Mouse (Mus musculus): Measurements from ENCODE around the gene Tmem80.

Gene Tmem80

DNA sequence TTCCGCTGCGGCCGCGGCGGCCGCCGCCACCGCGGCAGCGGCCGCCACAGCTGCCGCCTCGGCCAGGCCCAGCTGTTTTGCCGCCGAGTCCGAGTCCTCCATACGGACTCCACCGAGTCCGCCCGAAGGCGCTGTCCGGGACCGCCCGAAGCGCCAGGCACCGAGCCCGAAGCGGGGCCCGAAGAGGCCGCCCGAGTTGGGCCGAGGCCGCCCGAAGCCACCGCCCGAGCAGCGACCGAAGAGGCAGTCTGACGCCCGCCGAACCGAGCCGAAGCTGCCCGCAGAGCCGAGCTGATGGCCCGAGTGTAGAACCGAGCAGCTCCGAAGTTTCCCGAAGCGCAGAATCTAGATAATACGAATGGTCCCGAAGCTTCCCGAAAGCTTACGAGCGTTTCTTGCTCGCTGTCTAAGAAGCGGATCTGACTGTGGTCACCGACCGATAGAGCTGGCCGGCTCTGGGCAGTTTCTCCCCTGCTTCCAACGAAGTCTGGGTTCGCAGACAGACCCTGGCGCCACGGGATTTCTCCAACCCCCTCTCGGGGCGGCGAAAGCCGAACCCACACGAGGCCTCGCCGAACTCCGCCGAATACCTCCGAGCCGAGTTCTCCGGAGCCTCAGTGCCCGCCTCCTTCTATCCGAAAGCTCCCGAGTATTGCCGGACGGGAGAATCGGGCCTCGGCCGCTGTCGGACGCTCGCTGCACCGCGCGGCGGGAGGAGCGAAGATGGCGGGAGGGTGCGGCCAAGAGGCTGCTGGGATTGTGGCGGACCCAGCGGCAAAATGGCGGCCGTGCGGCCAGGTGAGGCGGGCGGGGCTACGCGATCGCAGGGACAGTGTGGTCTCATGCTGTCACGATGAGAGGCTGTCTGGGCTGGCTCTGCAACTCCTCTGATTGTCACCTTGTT is at the start of gene Tmem80, which contains the start of gene Deaf1:
Gene Tmem80 (plus strand): TSS at position 271 of the 904 bp plus-strand sequence.
Gene Deaf1 (minus strand): TSS at position 222 of the 904 bp plus-strand sequence.
- peak; percentile 98 for DNase-seq (ENCODE audit: inconsistent ontology term)

DNA sequence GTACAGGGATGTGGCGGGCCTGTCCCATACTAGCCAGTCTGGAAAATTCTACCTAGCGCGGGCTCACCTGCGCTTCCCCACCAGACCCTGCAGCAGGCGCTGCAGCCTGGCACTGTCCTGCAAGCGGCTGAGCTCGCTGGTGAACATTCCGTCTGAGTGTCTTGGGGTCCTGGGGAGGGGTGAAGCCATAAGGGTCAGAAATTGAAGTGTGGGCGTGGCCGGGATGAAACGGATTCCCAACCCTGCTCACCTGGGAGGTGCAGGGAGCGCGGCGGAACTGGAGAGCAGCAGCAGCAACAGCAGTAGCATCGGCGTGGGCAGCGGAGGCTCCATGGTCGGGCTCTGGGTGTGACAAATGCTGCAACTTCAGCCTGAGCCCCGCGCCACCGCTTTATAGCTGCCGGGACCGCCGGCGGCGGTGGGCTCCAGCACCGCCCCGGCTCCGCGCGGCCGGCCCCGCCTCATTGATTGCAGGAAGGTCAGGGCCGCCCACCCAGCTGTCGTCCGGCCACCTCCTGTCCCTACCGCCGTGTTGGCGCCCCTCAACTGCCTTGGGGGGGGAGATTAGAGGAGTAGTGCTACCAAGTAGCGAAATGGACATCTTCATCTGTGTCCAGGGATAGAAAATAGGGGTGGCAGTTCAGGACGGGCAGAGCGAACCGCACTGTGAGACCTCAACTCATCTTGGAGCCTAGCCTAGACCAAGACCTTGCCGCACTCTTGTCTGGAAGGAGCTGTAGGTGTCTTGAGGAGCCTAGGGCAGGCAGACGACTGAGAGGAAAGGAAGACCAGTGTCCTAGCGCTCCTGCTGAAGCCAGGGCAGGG is 48.6 kb upstream of the Tmem80 start, which contains the start of gene Sct:
Gene Sct (minus strand): TSS at position 368 of the 825 bp plus-strand sequence.
- DNase-seq (ENCODE audit: inconsistent ontology term): peak; percentile 45

DNA sequence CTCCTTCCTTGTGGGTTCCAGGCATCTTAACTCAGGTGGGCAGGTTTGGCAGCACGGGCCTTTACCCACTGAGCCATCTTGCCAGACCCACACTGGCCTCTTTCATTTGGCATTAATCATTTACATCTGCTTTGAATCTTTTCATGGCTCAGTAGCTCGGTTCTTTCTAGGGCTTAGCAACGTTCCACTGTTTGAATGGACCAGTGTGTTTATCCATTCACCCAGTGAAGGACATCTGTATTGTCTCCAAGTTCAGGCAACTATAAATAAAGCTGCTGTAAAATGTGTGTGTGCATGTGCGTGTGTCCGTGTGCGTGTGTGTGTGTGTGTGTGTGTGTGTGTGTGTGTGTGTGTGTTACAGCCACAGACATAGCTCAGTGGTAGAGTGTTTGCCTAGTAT is 46.1 kb upstream of the Tmem80 start:
- peak; percentile 87 for DNase-seq (ENCODE audit: inconsistent ontology term)

DNA sequence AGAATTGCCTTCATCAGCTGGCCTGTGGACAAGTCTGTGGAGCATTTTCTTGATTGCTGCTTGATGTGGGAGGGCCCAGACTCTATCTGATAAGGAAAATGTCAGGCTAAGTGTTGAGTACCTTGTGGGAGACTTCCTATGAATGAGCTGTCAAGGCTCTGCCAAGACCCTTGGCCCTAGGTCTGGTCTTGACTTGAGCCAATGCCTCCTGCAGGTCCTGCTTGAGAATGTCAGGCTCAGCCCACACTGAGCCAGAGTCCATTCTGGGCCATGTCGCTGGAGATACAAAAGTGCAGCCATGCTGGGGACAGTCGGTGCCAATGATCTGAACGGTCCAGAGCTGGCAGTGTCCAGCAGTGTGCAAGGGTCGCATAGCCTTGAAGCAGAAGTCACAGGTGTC is 44.8 kb upstream of the Tmem80 start:
- no peak for DNase-seq (ENCODE audit: inconsistent ontology term)

DNA sequence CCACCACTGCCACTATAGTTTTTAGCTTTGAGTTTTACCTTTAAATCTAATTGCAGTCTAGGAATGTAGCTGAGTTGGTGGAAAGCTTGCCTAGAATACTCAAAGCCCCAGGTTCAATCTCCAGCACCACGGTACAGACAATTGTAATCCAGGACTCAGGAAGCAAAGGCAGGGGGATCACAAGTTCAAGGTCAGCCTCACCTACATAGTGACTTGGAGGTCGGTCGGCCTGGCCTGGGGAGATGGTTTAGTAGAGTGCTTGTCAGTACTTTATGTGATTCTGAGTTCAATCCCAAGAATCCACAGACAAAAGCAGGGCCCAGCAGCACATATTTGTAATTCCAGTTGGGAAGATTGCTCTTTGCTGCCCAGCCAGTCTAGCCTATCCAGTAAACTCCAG is 39.5 kb upstream of the Tmem80 start:
- DNase-seq (ENCODE audit: inconsistent ontology term): no peak

DNA sequence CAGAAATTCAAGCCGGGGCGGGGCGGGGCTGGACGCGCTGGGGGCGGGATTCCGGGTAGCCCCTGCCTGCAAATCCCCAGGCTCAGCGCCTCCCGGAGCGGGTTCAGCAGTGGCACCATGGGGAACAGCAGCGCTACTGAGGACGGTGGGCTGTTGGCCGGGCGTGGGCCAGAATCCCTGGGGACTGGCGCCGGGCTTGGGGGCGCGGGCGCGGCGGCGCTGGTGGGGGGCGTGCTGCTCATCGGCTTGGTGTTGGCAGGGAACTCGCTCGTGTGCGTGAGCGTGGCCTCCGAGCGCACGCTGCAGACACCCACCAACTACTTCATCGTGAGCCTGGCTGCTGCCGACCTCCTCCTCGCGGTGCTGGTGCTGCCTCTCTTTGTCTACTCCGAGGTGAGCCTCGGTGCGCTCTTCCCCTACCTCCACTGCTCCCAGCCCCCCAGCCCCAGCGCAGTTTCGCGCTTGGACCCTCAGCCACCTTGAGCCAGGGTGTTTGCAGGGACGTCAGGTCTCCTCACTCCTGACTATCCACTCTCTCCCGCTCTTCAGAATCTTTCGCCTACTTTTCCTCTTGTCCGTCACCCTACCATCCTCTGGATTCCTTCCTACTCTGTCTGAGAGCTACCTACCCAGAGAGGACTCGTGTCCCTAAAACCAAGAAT is 35.5 kb upstream of the Tmem80 start, which contains the start of gene Drd4:
Gene Drd4 (plus strand): TSS at position 86 of the 662 bp plus-strand sequence.
- DNase-seq (ENCODE audit: inconsistent ontology term): peak; percentile 68

DNA sequence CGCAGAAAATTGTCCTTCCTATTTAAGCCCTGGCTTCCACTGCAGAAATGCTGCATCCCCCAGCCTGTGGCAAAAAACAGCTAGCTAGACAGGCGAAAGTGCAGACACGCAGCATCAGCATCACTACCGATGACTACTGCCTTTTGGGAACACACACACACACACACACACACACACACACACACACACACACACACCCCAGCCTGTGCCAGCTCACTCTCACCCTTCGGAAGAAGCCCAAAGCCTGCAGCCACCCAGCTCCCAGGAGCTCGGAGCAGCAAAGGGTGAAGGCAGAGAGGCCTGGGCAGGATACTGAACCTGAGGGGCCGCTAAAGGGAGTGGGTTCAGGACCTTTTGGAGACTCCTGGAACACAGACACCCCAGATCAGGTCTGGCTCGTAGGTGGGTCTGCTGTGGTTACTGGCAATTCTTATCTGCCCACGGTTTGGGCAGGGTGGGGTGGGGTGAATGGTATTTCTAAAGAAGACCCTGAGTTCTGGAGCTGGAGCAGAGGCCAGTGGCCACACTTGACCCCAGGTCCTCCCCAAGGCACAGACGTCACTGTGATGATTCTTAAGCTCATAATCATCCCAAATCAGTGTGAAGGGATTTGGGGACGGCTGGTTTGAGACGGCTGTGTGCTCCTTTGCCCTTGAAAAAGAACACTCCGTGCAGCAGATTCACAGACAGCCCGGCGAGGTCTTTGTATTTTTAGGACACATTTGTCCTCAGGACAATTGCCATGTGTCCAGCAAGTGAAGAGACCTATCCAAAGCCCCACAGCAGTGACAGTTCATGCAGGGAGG is 34.8 kb upstream of the Tmem80 start:
- DNase-seq (ENCODE audit: inconsistent ontology term): no peak

DNA sequence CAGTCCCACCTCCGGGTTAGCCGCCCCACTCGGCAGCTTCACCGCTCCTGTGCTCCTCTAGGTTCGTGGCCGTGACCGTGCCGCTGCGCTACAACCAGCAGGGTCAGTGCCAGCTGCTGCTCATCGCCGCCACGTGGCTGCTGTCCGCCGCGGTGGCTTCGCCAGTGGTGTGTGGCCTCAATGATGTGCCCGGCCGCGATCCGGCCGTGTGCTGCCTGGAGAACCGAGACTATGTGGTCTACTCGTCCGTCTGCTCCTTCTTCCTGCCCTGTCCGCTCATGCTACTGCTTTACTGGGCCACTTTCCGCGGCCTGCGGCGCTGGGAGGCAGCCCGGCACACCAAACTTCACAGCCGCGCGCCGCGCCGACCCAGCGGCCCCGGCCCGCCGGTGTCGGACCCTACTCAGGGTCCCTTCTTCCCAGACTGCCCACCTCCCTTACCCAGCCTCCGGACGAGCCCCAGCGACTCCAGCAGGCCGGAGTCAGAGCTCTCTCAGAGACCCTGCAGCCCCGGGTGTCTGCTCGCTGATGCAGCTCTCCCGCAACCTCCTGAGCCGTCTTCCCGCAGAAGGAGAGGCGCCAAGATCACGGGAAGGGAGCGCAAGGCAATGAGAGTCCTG is 33.6 kb upstream of the Tmem80 start:
- peak; percentile 55 for DNase-seq (ENCODE audit: inconsistent ontology term)

DNA sequence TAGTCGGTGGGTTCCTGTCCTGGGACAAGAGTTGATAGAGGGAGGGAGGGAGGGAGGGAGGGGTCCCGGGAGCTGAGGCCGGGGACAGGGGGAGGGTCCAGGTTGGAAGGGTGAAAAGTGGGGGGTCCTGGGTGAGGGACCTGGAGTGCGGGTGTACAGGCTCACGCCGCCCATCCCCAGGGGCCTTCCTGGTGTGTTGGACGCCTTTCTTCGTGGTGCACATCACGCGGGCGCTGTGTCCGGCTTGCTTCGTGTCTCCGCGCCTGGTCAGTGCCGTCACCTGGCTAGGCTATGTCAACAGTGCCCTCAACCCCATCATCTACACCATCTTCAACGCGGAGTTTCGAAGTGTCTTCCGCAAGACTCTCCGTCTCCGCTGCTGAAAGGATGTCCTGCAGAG is 33.1 kb upstream of the Tmem80 start:
- DNase-seq (ENCODE audit: inconsistent ontology term): no peak

DNA sequence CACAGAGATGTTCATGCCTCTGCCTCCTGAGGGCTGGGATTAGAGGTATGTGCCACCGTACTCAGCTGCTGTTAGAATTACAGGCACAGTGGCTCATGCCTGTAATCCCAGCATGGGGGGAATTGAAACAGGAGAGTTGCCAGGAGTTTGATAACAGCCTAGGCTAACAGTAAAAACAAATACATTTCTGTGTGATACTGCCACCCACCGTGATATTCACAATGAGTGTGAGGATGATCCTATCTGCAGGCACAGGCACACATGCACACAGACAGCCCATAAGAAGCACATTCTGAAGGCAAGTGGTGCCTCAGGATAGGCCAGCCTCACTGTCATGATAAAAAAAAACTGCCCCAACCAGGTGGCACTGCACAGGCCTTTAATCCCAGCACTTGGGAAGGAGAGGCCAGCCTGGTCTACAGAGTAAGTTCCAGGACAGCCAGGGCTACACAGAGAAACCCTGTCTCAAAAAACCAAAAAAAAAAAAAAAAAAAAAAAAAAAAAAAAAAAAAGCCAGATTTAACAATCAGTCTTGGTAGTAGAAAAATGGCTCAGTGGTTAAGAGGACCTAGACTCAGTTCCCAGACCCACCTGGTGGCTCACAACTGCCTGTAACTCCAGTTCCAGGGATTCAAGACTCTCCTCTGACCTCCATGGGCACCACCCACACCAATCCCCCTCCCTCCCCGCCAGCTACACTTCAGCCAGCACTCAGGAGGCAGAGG is 29.5 kb upstream of the Tmem80 start:
- no peak for DNase-seq (ENCODE audit: inconsistent ontology term)

DNA sequence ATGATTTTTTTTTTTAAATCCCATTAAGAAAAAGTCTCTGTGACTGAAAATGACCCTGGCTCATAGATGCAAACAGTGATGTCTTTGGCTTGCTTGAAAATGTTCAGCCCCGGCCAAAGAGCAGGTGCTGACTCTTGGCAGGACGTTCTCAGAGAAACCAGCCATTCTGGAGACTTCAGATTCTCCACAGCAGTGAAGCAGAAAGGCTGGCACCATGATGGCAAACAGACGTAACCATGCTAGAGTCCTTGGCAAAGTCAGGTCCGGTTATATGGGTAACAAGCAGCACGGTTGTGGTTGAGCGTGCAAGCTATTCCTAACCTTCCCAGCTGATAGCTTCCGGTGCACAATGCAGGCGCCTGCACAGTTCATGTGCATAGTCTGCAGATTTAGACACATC is 28.4 kb upstream of the Tmem80 start:
- DNase-seq (ENCODE audit: inconsistent ontology term): no peak

DNA sequence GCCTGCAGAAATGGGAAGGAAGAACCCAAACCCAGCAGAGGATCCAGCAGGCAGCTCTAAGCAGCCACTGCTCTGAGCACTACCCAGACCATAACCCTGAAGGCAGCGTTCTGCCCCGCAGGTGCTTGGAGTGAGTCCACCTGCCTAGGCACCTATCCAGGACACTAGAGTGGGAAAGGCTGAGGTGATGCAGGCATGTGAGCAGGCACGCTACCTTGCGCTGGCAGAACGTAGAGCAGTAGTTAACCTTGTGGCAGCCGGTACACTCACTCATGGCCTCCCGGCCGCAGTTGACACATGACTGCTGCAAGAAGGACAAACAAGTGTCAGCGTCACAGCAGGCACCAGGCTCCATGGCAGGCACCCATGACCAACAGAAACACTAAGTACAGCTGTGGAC is 26.2 kb upstream of the Tmem80 start:
- DNase-seq (ENCODE audit: inconsistent ontology term): no peak

DNA sequence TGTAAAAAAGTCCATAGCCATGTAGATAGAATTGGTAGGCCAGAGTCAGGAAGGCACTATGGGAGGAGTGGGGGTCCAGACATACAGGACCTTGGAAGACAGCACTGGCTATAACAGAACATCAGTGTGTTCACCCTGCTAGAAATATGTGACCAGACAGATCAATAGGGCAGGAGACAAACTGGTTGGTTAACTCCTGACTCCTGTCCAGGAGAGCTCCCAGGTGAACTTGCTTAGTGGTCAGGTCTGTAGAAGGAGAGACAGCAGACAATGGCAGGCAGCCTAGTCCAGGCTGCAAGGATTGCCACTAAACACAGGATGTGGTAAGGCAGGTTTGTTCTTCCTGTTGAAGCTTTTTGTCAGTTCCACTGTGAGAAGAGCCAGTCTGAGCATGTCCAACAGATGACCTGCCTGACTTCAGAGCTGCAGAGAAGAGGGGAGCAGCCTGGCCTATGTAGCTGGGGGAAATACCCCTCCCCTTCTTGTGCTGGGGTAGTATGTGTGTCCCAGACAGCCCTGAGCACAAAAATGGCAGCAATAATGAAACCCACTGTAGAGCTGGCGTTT is 24.8 kb upstream of the Tmem80 start:
- DNase-seq (ENCODE audit: inconsistent ontology term): no peak

DNA sequence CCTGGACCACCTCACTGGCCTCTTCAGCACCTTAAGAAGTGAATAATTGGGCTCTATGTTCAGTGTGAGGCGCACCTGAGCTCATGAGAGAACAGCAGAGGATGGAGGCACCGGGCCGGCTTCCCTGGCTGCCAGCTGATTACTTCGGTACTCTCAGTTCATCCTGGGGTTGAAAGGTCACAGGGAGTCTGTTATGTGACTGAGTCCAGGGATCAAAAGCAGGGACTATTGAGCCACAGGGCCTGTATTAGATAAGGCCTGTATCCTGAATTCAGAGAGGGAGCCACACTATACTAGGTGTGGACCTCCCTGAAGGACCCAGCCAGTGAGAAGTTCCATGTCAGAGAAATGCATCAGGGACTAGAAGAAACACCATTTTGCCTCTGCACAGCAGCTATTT is 23.0 kb upstream of the Tmem80 start:
- DNase-seq (ENCODE audit: inconsistent ontology term): no peak

DNA sequence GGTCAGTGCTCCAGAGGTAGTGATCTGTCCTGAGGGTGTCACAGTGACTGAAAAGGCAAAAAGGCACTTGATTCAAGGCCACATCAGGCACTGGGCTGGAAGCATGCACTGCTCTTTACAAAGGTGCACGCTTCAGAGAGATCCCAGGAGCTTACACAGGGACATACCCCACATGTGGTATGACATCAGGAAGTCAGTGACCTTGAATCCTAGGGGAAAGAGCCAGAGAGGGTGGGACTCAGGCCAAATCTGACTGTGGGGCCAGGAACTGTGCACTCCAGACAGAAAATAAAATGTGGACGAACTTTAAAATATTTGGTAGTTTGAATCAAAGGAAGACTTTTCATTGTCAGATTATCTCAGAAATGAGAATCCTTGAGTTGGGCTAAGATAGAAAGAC is 13.1 kb upstream of the Tmem80 start:
- no peak for DNase-seq (ENCODE audit: inconsistent ontology term)

DNA sequence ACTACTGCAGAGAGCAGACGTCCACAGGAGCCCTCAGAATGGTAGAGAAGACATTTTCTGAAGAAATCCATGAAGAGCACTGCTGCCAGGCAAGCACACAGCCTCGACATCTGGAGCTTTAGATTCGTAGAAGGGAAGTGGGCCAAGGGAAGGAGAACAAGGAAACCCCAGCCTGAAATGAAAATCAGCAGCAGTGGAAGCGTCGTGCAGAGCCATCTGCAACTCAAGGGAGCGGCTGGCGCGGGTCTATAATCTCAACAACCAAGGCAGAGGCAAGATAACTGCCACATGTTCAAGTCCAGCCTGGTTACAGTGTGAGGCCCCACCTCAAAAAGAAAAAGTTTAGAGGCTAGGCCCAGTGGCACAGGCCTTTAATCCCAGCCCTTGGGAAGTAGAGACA is 12.5 kb upstream of the Tmem80 start:
- no peak for DNase-seq (ENCODE audit: inconsistent ontology term)

DNA sequence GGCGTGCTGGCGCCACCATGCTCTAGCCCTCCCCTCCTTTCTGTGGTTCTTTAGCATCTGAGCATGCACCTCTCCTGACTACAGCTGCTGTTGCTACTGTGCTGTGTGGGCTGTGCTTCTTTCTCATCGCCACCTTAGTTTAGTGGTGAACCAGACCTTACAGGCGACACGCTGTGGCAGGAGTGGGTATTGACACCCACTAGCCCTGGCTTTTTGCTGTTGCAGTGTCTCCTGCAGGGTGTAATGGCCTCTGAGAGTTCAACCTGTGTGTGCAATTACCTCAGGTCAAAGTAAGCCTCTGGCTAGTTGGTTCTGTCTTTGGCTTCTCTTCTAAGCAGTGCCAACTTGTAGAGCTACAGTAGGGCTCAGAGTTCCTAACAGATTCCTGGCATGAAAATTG is 11.6 kb upstream of the Tmem80 start:
- no peak for DNase-seq (ENCODE audit: inconsistent ontology term)

DNA sequence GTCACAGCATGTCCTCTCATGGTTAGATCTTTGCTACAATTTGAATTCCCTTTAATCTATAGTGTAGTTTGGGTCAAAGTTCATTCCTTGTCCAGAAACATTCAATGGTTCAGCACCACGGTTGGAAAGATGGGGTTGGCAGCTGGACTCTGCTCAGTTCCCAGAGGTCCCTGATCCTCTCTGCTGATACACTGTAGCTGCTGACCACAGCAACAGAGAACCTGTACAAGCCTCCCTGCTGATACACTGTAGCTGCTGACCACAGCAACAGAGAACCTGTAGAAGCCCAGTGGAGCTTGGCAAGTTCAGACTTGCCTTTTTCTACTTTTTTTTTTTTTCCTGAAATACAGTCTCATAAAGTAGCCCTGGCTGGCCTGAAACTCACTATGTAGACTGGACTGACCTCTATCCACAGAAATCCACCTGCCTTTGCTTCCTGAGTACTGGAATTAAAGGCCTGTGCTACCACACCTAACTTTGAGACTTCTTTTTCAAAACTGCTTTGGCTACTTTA is 9.9 kb upstream of the Tmem80 start:
- DNase-seq (ENCODE audit: inconsistent ontology term): no peak

DNA sequence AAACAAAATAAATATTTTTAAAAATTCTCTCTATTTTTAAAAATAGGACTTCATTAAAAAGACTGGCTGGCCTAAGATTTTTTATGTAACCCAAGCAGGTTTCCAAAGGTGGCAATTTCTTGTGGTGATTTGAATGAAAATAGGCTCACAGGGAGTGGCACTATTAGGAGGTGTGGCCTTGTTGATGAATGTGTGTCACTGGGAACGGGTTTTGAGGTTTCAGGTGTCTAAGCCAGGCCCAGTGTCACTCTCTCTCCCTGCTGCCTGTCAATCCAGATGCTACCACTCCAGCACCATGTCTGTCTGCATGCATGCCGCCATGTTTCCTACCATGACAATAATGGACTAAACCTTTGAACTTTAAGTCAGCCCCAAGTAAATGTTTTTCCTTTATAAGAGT is 8.1 kb upstream of the Tmem80 start:
- no peak for DNase-seq (ENCODE audit: inconsistent ontology term)

Data from Muller cell, postnatal 12 days (primary cell).